Mouse (Mus musculus): ENCODE measurements around the gene Atxn2.
A peak's percentile ranks its signal among the peaks of the same experiment; 100 is the strongest.

DNA sequence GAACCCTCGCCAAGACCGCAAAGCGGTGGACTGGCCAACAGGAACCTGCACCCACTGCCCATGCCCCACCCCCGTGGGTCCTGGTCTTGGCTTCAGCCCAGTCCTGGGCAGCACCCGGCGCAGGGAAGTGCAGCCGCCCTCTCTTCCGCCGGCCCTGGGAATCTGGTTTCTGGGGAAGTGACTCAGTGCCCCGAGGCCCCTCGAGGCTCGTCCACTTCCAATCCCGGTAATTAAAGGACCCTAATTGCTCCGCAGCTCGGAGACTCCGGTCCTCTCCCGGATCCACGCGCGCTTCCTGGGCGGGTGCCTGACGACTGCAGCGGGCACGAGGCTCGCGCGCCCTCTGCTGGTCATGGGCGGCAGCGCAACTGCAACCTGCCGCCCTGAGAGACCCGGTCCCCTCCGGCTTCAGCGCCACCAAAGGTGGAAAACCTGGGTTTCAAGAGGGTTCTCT lies 131.6 kb downstream of the Atxn2 start:
- TF ChIP-seq CTCF (conservative IDR thresholded peaks at IDR 0.05; ENCODE audit: low read length) (peak; percentile 35), POU5F1 (IDR thresholded peaks at IDR 0.05; ENCODE audit: borderline replicate concordance, low read length) (no peak), NANOG (IDR thresholded peaks at IDR 0.05; ENCODE audit: borderline replicate concordance, low read length) (no peak)
